Mouse (Mus musculus) kidney, postnatal 4 days (tissue): ENCODE data around the gene Kif19a.

Source experiments
- DNase-seq, 2 experiments: peaks; one replicate each; pipeline ENCODE4 v3.0.0; 2021; ENCODE audit warnings: mixed read lengths in 2 of 2

Kif19a gene

DNA sequence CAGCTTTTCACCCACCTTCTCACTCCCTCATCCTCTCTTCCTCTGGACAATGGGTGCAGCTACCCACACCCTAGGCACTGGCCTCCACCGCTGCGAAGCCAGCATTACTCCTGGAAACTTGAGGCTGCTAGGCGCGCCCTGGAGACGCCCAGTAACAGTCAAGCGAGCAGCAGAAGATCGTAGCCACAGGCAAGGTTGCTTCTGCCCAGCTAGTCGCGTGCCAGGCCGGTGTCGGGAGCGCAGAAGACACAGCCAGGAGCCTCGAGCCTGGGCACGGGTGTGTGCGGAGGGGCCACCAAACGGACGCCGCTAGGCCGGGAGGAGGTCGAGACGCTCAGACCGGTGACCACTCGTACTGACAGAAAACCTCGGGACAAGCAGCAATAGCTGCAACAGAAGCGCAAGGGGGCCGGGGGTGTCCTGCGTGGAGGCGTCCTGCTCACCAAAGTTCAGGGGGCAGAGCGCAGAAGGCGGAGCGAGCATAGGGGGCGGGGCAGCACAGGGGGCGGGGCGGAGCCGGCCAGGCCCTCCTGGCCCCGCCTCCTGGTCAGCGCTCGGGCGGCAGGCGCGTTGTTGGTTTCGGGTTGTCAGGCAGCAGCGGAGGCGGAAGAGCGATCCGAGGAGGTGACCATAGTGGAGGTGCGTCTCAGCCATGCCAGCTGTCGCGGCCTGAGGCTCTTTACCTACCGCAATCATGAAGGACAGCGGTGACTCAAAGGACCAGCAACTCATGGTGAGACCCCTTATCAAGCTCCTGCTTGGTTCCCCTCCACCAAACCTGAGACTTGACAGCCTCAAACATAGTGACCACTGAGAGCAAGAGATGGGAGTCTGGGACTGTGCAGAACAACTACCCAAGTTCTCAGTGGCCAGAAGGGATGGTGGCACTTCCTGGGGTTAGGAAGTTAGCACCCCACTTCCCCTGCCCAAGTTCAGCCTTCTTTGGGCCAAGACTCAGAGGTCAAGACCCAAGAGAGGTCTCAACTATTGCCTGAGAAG, at the start of gene Kif19a:
Kif19a (plus strand) TSS at position 569 of the 999 bp plus-strand sequence.
- DNase-seq = peak; percentile 74 to 82

DNA sequence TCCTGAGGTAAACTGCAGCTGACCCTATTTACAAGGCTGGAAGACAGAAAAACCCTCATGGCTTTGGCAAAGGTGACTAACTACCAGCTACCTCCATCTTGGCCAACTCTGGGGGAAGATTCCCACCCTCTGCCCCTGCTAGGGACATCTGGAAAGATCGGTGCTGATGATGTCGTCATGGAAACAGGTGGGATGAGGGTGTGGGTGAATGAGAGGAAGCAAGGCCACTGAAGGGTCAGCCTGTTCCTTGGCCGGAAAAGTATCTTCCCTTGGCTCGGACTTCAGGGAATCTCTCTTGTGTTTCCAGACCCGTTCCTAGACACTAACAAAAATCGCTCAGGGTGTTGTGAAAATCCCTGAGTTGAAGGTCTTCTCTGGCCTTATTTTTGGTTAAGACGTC, 49.7 kb upstream of the Kif19a start:
- DNase-seq = peak in 1 of 2 experiments; percentile 29

GRCm38 (mm10) chr11:114720535-114720934, 44.7 kb upstream of the Kif19a start:
- DNase-seq = no peak

- DNase-seq = no peak
Measured at GRCm38 (mm10) chr11:114722438-114722837, 42.8 kb upstream of the Kif19a start.

GRCm38 (mm10) chr11:114723030-114723429, 42.2 kb upstream of the Kif19a start:
- DNase-seq = no peak

- peak in 1 of 2 experiments; percentile 45 for DNase-seq
Measured at GRCm38 (mm10) chr11:114724787-114725590, 40.2 kb upstream of the Kif19a start.

- peak; percentile 80 to 88 for DNase-seq
Measured at GRCm38 (mm10) chr11:114726965-114727825, 38.0 kb upstream of the Kif19a start, which contains the start of gene Dnaic2. Gene Dnaic2, plus strand, starts transcription at chr11:114727408.

DNA sequence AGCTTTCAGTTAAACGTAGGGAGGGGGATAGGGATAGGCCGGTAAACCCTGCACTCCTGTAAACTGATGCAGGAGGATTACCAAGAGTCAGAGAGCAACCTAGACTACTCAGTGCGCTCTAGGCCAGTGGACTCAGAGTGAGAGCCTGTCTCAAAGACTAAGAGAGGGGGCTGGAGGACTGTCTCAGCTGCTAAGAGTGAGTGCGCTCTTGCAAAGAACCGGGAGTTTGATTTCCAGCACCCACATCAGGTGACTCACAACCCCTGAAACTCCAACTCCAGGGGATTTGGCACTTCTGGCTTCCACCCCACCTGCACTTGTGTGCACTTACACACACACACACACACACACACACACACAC, 37.4 kb upstream of the Kif19a start:
- no peak for DNase-seq

GRCm38 (mm10) chr11:114728333-114728732, 36.9 kb upstream of the Kif19a start:
- no peak for DNase-seq

- peak in 1 of 2 experiments; percentile 21 for DNase-seq
Measured at GRCm38 (mm10) chr11:114729832-114730363, 35.3 kb upstream of the Kif19a start.

DNA sequence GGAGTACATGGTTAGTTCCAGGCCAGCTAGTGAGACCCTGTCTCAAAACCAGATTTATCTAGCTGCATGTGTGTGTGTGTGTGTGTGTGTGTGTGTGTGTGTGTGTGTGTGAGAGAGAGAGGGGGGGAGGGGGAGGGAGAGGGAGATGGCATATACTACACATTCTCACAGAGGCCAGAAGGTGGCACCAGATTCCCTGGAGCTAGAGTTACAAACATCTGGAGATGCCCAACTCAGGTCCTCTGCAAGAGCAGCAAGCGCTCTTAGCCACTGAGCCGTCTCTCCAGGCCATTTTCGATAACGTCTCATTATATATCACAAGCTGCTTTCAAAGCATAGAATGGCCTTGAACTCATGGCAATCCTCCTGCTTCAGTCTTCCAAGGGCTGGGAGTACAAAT, 33.5 kb upstream of the Kif19a start:
- no peak for DNase-seq

DNA sequence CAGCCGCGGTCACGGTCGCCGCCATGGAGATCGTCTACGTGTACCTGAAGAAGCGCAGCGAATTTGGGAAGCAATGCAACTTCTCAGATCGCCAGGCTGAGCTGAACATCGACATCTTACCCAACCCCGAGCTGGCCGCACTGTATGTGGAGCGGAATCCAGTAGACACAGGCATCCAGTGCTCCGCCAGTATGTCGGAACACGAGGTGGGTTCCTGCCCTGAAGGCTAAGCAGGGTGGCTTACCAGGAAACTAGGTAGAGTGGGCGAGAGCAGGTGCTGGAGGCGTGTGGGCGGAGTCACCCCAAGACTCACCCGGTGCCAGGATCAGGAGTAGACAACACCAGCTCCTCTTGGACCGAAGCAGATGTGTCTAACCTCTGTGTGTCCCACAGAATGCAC, 32.3 kb upstream of the Kif19a start:
- no peak for DNase-seq

DNA sequence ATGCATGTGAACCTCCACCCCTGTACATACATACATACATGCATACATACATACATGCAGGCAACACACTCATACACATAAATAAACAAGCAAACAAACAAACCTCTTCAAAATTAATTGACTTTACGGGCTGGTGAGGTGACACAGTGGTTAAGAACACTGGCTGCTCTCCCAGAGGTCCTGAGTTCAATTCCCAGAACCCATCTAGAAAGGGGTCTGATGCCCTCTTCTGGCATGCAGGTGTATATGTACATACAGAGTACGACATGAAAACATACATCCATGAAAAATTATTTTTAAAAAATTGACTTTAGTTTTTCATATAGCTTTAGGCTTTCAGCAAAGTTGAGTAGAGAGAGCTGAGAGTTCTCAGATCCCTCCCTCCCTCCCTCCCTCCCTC, 29.1 kb upstream of the Kif19a start:
- no peak for DNase-seq

DNA sequence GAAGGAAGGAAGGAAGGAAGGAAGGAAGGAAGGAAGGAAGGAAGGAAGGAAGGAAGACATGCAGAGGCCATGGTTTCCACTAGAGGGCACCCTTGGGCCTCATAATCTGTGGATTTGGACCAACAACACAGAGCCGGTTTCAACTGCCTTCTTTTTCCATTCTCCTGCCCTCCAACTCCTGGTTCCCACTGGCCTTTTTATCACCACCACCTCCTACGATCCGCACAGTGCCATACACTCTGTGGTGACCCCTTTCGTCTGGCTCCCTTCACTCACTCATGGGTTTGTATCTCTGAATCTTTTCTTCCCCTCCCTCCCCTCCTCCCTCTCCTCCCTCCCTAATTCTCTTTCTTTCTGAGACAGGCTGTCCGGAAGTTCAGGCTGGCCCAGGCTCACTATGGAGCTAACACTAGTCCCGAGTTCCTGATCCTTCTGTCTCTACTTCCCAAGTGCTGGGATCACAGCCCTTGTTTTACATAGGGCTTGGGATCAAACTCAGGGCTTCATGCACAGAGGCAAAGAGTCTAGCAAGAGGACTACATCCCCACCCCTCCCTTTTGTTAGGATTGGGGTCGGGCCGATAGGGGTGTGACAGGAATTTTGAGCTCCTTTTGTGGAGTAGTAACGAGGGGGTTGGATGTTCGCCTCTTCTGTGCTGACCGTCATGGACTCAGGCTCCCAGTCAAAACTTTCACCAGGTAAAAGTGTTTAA, 28.1 kb upstream of the Kif19a start:
- peak; percentile 76 to 81 for DNase-seq

- peak; percentile 46 to 65 for DNase-seq
Measured at GRCm38 (mm10) chr11:114740598-114740997, 24.6 kb upstream of the Kif19a start.

DNA sequence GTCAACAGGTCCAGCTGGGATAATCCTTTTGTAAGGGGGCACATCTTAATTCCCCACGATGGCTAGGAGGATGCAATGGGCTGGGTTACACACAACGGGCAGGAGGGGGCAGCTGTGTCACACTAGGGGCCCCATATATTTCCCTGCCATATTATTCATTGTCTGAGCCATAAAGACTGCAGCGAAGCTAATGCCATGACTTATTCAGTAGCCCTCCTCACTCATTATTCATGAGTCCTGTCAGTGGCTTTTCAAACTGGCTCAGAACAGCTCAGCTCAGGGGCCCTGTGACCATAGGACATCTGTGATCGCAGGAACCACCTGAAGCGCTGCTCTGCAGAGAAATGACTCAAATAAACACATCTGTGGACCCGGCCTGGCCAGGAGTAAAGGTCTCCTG, 23.7 kb upstream of the Kif19a start:
- DNase-seq = no peak

DNA sequence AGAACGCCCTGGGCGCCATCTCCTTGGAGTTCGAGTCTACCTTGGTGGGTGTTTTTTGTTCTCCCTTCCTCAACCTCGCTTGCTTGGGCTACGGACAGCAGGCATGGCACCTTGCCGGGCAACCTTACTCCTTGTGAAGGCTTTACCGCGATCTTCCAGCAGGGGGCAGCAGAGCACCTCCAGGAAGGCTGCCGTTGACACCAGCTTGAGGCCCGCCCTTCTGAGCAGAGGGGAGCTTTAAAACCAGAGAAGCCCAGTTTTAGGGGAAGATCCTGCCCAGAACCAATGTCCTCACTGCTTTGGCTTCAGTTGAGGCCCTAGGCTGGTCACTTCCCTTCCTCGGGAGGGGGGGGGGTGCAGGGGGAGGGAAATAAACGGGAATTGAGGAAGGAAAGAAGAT, 20.1 kb upstream of the Kif19a start:
- DNase-seq = peak; percentile 95 to 97

GRCm38 (mm10) chr11:114747564-114748138, 17.5 kb upstream of the Kif19a start:
- no peak for DNase-seq

GRCm38 (mm10) chr11:114769911-114770310, 4.7 kb downstream of the Kif19a start:
- DNase-seq = no peak

GRCm38 (mm10) chr11:114771896-114772295, 6.7 kb downstream of the Kif19a start:
- no peak for DNase-seq

DNA sequence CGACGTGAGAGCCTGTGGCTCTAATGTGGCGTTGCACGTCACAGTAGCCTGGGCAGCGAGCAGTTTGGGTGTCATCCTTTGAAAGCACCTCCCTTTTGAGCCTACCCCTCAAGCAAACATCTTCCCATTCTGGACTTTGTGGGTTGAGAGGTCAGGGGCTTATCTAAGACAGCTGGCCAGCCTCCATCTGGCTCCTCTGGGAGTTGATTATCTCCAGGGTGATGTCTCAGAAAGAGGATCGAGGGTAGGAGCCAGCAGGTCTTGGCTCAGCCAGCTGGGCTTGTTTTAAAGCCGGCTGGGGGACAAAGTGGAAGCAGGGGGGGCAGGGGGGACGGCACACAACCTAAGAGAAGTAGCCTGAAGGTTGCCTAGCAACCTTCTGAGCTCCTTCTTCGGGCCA, 14.9 kb downstream of the Kif19a start:
- peak; percentile 38 to 50 for DNase-seq
